Mouse (Mus musculus) B cell, adult 67 days (primary cell): ENCODE results near the gene Sval1. TPM values are rescaled to one million over a fixed set of nuclear protein-coding genes. Genes with fewer than 3 reads are reported as not detected.

Experiments
- total RNA-seq, 2 experiments: library from RNA; stranded (reverse); gene quantifications; 4 replicates each; pipeline ENCODE4 v1.2.4; 2023

Sval1 gene
- not detected for total RNA-seq

GRCm38 (mm10) chr6:41951330-41951729 is at the start of gene Sval1:
Gene Sval1 (plus strand): TSS chr6:41951630.

DNA sequence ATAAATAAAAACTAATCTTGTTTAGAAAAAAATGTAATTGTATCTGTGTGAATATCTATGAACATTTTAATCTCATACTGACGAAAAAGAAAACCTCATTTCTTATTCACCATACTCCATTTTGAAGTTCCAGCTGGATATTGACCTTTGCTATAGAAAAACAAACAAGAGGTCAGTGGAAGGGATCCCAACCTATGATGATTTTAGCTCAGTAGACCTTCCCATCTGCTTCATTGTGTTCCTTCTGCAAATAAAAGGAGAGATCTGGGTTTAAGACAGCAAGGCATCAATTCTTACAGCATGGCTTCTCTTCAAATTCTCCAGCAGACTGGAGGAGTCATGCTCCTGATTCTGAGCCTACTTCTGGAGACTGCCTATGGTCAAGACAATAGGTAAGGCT is 16.4 kb downstream of the Sval1 start, which contains the start of gene Sval3:
Gene Sval3 (plus strand): TSS at position 301 of the 400 bp plus-strand sequence.

Other genes starting within 250 kb of the Sval1 start
- not detected for gene Kel, start 247.3 kb upstream of the Sval1 start, total RNA-seq
- gene Olfr459, start 176.5 kb upstream of the Sval1 start, total RNA-seq, result not detected
- gene Pip, start 104.1 kb upstream of the Sval1 start, total RNA-seq, result not detected
- gene Sval2, start 98.6 kb upstream of the Sval1 start, total RNA-seq, result not detected
- not detected for gene Sval3, start 16.5 kb downstream of the Sval1 start, total RNA-seq
- not detected for gene Sva, start 86.8 kb downstream of the Sval1 start, total RNA-seq
- gene Tas2r139, start 189.3 kb downstream of the Sval1 start, total RNA-seq, result not detected